Mouse (Mus musculus) midbrain, embryonic 11.5 days (tissue): Measurements from ENCODE around the gene Parp6. TPM values are rescaled to one million over a fixed set of nuclear protein-coding genes. Genes with fewer than 3 reads are reported as not detected.

Experiments used
- ATAC-seq: fragments of 200-750 bp; cut with Nextera tagmentation; 2 replicates; pipeline ENCODE4 v1.8.0; 2017; ENCODE audit warnings: moderate TSS enrichment, moderate library complexity; ENCODE audit not compliant: low FRiP score
- DNase-seq: peaks from one replicate; pipeline ENCODE4 v3.0.0; 2015; ENCODE audit warnings: low spot score; ENCODE audit errors: missing footprints
- H3K27ac ChIP-seq: fragments of 300-500 bp; sonication (generic); 2 replicates; pipeline ENCODE4 v1.5.1; 2014; ENCODE audit warnings: low read depth, low read length
- H3K27me3 ChIP-seq: fragments of 300-500 bp; sonication (generic); 2 replicates; pipeline ENCODE4 v1.6.1; 2014; ENCODE audit warnings: mild to moderate bottlenecking, low read length, moderate library complexity, mixed read lengths; ENCODE audit not compliant: control insufficient read depth, insufficient read depth
- H3K36me3 ChIP-seq: fragments of 300-500 bp; sonication (generic); 2 replicates; pipeline ENCODE4 v1.6.1; 2014; ENCODE audit warnings: mild to moderate bottlenecking, low read length, moderate library complexity, mixed read lengths; ENCODE audit not compliant: control insufficient read depth, insufficient read depth
- H3K4me1 ChIP-seq: fragments of 300-500 bp; sonication (generic); 2 replicates; pipeline ENCODE4 v1.6.1; 2014; ENCODE audit warnings: low read length; ENCODE audit not compliant: control insufficient read depth, insufficient read depth
- H3K4me2 ChIP-seq: fragments of 300-500 bp; sonication (generic); 2 replicates; pipeline ENCODE4 v1.6.1; 2014; ENCODE audit warnings: mild to moderate bottlenecking, moderate library complexity
- H3K4me3 ChIP-seq: fragments of 300-500 bp; sonication (generic); 2 replicates; pipeline ENCODE4 v1.5.1; 2014; ENCODE audit warnings: low read depth, low read length
- H3K9ac ChIP-seq: fragments of 300-500 bp; sonication (generic); 2 replicates; pipeline ENCODE4 v1.6.1; 2014; ENCODE audit warnings: low read length
- H3K9me3 ChIP-seq: fragments of 300-500 bp; sonication (generic); 2 replicates; pipeline ENCODE4 v1.6.1; 2016; ENCODE audit warnings: low read length; ENCODE audit not compliant: control insufficient read depth
- WGBS: fragments of 180-500 bp; shearing (Covaris S2); extraction: QIAGEN DNeasy Blood & Tissue Kit; methylation state at CpG from one replicate; pipeline ENCODE4 v1.1.7; 2014; 5-methylcytosine and 5-hydroxymethylcytosine counted together
- polyA plus RNA-seq: library from polyadenylated mRNA; unstranded; fragments of >200 nt; fragmentation: Nextera tagmentation; extraction: Ambion mirVana; gene quantifications from 2 replicates; pipeline ENCODE4 v1.2.1, GENCODE M21; 2014

Parp6 gene
- 90.8 and 91.7 TPM in 2 replicates for polyA plus RNA-seq

DNA sequence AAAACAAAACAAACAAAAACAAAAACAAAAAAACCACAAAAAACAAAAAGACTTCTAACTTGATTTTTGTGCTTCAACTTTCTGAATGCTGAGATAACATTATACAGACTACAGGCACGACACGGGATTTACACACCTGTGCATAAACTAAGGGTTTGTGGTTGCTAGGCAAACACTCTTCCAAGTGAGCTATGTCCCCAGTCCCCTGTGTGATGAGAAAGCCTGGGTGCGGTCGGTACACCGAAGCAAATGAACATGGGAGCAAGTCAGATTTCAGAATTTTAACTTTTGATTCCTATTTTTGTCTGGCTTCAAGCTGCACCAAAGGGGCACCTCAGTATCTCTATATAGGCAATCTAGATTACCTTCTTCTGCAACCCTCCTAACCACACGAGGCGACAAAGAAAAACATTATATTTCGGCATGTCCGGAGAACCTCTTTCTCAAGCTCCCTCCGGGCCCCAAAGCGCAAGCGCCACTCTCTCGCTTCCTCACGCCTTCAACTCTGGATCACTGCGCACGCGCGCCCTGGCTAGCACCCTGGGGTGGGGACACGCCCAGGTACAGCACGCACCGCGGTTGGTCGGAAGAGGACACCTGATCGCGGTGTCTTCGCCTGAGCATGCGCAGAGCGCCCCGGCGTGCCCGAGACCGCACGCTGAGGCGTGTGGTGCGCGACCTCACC is at the start of gene Parp6:
Gene Parp6 (plus strand): TSS at position 663 of the 685 bp plus-strand sequence.
- under 1% methylated on average over 36 of the region's 36 CpGs for WGBS

DNA sequence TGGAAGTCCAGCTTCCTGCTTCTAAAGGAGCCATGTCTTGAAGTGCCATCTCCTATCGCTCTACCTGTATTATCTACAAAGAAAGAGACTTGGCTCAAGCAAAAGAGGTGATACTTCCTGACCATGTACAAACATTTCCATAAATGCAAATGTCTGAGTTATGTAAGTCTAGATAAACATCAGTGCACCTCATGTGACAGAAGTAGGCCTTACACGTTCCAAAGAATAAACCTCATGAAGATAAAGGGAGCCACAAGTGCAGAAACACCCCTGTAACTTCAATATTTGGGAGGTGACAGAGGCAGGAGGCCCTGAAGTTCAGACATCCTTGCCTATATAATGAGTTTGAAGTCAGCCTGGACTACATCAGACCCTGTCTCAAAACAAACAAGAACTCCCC is 45.2 kb upstream of the Parp6 start:
- H3K36me3 ChIP-seq: no peaks in the 10 kb centered on the region
- no peak overlapping the region for H3K4me3 ChIP-seq
- H3K27ac ChIP-seq: no peak overlapping the region
- WGBS: 75% methylated on average over 2 of the region's 2 CpGs
- H3K9me3 ChIP-seq: no peaks in the 10 kb centered on the region
- DNase-seq: no peak
- H3K4me2 ChIP-seq: no peak overlapping the region
- H3K4me1 ChIP-seq: no peaks in the 10 kb centered on the region
- H3K9ac ChIP-seq: no peak overlapping the region
- ATAC-seq: no peak
- H3K27me3 ChIP-seq: peaks cover 9% of the 10 kb centered on the region; the same call in 1 of the 2 replicates

More for the DNA sequence above, at the start of gene Parp6:
- H3K27ac ChIP-seq: peak within 1 kb of the TSS; percentile 88
- 0 out of 2 replicates have a peak, but pooled peaks cover 2% of the 10 kb centered on the region for H3K36me3 ChIP-seq
- H3K9ac ChIP-seq: peak within 1 kb of the TSS; percentile 86
- peak within 1 kb of the TSS; percentile 53 for H3K4me2 ChIP-seq
- no peaks in the 10 kb centered on the region for H3K9me3 ChIP-seq
- ATAC-seq: peak; percentile 97
- peaks cover 8% of the 10 kb centered on the region for H3K4me1 ChIP-seq
- DNase-seq: peak; percentile 99
- H3K4me3 ChIP-seq: peak within 1 kb of the TSS; percentile 79
- no peaks in the 10 kb centered on the region for H3K27me3 ChIP-seq

- whole genome bisulfite sequencing: 13% methylated on average over 13 of the region's 13 CpGs
Observed at GRCm38 (mm10) chr9:59577401-59577800, 39.7 kb upstream of the Parp6 start.

DNA sequence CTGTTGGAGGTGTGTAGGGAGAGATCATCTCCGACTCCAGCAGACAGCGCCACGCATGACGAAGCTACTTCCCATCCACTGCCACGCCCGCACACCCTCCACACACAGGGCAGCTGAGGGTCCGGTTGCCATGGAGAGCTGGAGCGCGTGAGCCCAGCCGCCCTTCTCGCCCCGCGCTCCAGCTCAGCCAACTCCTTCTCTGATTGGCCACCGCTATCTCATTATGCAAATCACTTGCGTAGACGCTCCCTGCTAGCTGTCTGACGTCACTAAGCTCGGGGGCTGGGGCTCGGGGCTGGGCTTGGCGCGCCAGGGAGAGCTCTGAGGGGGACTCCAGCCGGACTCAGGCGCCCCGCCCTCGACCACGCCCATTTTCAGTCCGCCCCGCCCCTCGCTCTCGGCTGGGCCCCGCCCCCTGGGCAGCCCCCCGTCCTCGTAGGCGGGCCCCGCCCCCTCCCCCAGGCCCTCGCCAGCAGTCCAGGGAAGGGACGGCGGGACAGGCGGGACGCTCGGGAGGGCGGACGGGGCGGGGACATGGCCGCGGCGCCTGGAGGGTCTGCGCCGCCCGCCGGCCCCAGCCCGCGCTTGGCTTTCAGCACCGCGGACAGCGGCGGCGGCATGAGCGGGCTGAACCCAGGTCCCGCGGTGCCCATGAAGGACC is 39.1 kb upstream of the Parp6 start, which contains the start of gene Celf6:
Gene Celf6 (plus strand): TSS at position 74 of the 661 bp plus-strand sequence.
- no peaks in the 10 kb centered on the region for H3K36me3 ChIP-seq
- H3K9ac ChIP-seq: peak within 1 kb of the TSS; percentile 9; the same call in 1 of the 2 replicates
- H3K4me3 ChIP-seq: peak within 1 kb of the TSS; percentile 35
- no peak within 1 kb of the TSS for H3K27ac ChIP-seq
- peak; percentile 98 for ATAC-seq
- WGBS: under 1% methylated on average over 51 of the region's 61 CpGs
- H3K27me3 ChIP-seq: peaks cover 15% of the 10 kb centered on the region; the same call in 1 of the 2 replicates
- peak within 1 kb of the TSS; percentile 55 for H3K4me2 ChIP-seq
- DNase-seq: peak; percentile 100
- no peaks in the 10 kb centered on the region for H3K9me3 ChIP-seq
- H3K4me1 ChIP-seq: peaks cover 9% of the 10 kb centered on the region; the same call in 1 of the 2 replicates

More at GRCm38 (mm10) chr9:59577401-59577800, 39.7 kb upstream of the Parp6 start:
- DNase-seq (no peak), ATAC-seq (no peak)
- Histone ChIP-seq H3K4me3 (peak overlapping the region; percentile 35), H3K9ac (no peak overlapping the region), H3K36me3 (no peaks in the 10 kb centered on the region), H3K9me3 (no peaks in the 10 kb centered on the region), H3K4me2 (peak overlapping the region; percentile 55), H3K27me3 (peaks cover 15% of the 10 kb centered on the region; the same call in 1 of the 2 replicates), H3K4me1 (peaks cover 9% of the 10 kb centered on the region; the same call in 1 of the 2 replicates), H3K27ac (no peak overlapping the region)

DNA sequence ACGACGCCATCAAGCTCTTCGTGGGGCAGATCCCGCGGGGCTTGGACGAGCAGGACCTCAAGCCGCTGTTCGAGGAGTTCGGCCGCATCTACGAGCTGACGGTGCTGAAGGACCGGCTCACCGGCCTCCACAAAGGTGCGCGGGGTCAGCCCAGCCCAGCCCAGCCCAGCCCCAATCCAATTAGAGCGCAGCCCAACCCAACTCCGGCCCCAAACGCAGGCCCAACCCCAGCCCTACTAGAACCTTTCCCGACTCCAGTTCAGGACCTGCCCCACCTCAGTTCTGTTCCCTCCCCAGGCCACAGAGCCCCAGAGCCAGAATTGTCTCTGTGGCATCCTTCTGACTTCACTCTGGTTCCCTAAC is 38.6 kb upstream of the Parp6 start:
- Histone ChIP-seq H3K9ac (peak overlapping the region; percentile 9; the same call in 1 of the 2 replicates), H3K27ac (no peak overlapping the region), H3K4me2 (peak overlapping the region; percentile 55), H3K9me3 (no peaks in the 10 kb centered on the region), H3K4me3 (peak overlapping the region; percentile 35), H3K27me3 (peaks cover 15% of the 10 kb centered on the region; the same call in 1 of the 2 replicates), H3K36me3 (no peaks in the 10 kb centered on the region), H3K4me1 (peaks cover 9% of the 10 kb centered on the region; the same call in 1 of the 2 replicates)
- no peak for ATAC-seq
- DNase-seq: no peak
- 1% methylated on average over 16 of the region's 20 CpGs for WGBS

GRCm38 (mm10) chr9:59584871-59585308 is 32.2 kb upstream of the Parp6 start:
- Histone ChIP-seq H3K9ac (no peak overlapping the region), H3K36me3 (no peaks in the 10 kb centered on the region), H3K27me3 (peaks cover 7% of the 10 kb centered on the region; the same call in 1 of the 2 replicates), H3K4me3 (no peak overlapping the region), H3K4me1 (peaks cover 9% of the 10 kb centered on the region), H3K9me3 (no peaks in the 10 kb centered on the region), H3K4me2 (peak overlapping the region; percentile 22; the same call in 1 of the 2 replicates), H3K27ac (no peak overlapping the region)
- ATAC-seq (peak; percentile 73), DNase-seq (peak; percentile 95)
- WGBS: 7% methylated on average over 13 of the region's 13 CpGs

DNA sequence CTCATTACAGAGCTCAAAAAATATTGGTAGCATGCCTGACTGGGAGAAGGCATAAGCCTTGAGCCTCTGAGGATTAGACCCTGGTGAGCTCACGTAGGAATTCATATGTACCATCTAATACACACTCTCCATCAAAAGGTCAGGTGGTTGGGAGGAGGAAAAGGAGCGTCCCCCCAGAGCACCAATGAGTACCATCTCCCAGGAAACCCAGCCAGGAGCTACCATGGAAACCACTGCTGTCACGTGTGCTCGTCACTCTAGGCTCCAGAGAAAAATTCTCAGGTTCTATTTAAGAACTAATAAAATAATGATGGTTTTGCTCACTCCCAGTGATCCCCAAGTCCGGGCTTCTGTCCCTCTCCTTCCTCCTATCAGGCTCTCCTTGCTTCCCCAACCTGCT is 28.8 kb upstream of the Parp6 start:
- H3K4me3 ChIP-seq: no peak overlapping the region
- H3K27ac ChIP-seq: no peak overlapping the region
- no peak overlapping the region for H3K9ac ChIP-seq
- no peak for ATAC-seq
- H3K36me3 ChIP-seq: no peaks in the 10 kb centered on the region
- peaks cover 7% of the 10 kb centered on the region; the same call in 1 of the 2 replicates for H3K27me3 ChIP-seq
- H3K9me3 ChIP-seq: no peaks in the 10 kb centered on the region
- WGBS: 56% methylated on average over 5 of the region's 5 CpGs
- H3K4me1 ChIP-seq: peaks cover 9% of the 10 kb centered on the region
- no peak for DNase-seq
- H3K4me2 ChIP-seq: no peak overlapping the region

DNA sequence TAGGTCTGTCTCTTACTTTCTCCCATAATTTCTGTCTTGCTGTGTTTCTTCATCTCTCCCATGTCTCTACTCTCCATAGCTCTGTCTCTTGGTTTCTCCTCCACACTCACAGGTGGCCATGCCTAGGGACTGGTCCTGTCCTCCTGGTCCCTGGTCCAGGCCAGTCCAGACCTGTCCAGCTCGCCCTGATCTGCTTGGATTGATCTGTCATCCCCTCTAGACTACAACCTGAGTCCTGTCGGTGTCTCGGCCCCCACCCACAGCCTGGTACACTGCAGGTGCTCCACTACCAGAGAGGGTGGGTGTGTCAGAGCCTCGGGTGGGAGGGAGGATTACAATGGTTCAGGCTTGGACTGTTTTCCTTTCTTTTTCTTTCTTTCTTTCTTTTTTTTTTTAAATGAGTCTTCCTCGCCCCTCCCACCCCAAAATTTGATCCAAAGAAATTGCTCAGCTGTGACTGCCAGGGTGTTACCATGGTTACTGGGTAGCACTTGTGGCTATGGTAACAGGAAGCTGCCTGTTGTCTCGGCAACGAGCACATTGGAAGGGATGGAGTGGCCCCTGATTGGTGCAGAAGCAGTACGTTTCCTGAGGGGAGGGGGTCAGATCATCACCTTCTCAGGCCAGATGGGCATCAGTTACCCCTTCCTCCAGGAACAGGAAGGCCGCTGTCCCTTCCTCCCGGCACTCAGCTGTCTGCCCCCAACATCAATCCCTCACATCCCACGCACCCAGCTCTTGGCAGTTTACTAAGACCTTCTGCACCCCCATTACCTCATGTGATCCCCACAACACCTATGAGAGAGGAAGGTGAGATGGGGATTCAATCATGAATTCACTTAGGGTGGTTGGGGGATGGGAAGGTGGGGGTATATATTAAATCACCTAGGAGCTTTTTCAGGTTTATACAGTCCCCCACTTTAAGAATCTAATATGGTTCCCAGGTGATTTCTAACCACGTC is 28.1 kb upstream of the Parp6 start:
- DNase-seq (peak; percentile 88), ATAC-seq (peak; percentile 87; the same call in 1 of the 2 replicates)
- H3K36me3 ChIP-seq: no peaks in the 10 kb centered on the region
- peak overlapping the region; percentile 19 for H3K4me2 ChIP-seq
- no peak overlapping the region for H3K9ac ChIP-seq
- H3K27me3 ChIP-seq: peaks cover 7% of the 10 kb centered on the region; the same call in 1 of the 2 replicates
- H3K9me3 ChIP-seq: no peaks in the 10 kb centered on the region
- no peak overlapping the region for H3K4me3 ChIP-seq
- peaks cover 9% of the 10 kb centered on the region for H3K4me1 ChIP-seq
- WGBS: 25% methylated on average over 12 of the region's 12 CpGs
- 0 out of 2 replicates have a peak overlapping the region, but pooled peaks have one; percentile 17 for H3K27ac ChIP-seq
